Mouse (Mus musculus): ENCODE results near the gene Gm9922. TPM values are rescaled to one million over a fixed set of nuclear protein-coding genes. Genes with fewer than 3 reads are reported as not detected.

The Gm9922 gene
- polyA plus RNA-seq, 1 experiment from 2014 or later, result 1.3 TPM

DNA sequence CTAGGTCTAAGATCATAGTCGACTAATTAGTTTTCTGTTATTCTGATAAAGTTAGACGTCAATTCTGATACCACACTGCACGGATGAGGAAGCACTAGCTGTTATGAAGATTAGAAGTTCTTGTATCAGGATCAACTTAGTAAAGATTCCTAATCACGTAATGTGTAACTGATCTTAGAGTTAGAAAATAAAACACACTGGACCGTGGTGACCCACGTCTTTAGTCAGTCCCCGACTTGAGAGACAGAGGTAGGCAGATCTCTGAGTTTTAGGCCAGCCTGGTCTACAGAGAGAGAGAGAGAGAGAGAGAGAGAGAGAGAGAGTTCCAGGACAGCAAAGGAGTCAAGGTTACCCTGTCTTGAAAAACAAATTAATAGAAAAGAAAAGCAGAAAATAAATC is 18.8 kb upstream of the Gm9922 start:
- Histone ChIP-seq H3K9ac (replicated peaks) (no peak overlapping the region), H3K4me2 (no peak overlapping the region), H3K4me3 (replicated peaks) (no peak overlapping the region), H3K27me3 (no peaks in the 10 kb centered on the region), H3K27ac (no peak overlapping the region), H3K36me3 (no peaks in the 10 kb centered on the region), H3K9me3 (no peaks in the 10 kb centered on the region), H3K4me1 (replicated peaks) (peaks cover 19% of the 10 kb centered on the region)
- 90% methylated on average over 7 of the region's 7 CpGs for WGBS
- no peak for ATAC-seq (ENCODE audit: insufficient number of reproducible peaks, insufficient read depth, low FRiP score, low TSS enrichment, low read depth)

DNA sequence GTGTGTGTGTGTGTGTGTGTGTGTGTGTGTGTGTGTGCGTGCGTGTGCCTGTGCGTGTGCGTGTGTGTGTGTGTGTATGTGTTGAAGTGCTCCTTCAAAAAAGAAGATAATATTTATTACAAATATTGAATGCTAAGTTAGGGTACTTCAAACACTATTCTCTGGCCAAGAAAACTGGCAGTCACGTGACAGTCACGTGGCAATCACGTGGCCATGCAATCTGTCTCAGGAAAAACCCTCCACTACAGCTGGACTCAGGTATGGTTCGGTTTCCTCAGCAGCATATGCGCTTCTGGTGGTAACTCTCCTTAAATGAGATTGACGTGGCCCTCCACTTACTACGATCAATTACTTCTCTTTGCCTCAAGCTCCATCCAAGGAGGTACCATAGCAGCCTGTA is 18.2 kb upstream of the Gm9922 start:
- no peak overlapping the region for H3K9ac ChIP-seq (replicated peaks)
- H3K27me3 ChIP-seq, result no peaks in the 10 kb centered on the region
- no peak overlapping the region for H3K4me3 ChIP-seq (replicated peaks)
- H3K4me1 ChIP-seq (replicated peaks), result peaks cover 19% of the 10 kb centered on the region
- no peak overlapping the region for H3K4me2 ChIP-seq
- ATAC-seq (ENCODE audit: insufficient number of reproducible peaks, insufficient read depth, low FRiP score, low TSS enrichment, low read depth), result no peak
- H3K36me3 ChIP-seq, result no peaks in the 10 kb centered on the region
- 92% methylated on average over 11 of the region's 11 CpGs for WGBS
- H3K9me3 ChIP-seq, result no peaks in the 10 kb centered on the region
- no peak overlapping the region for H3K27ac ChIP-seq

DNA sequence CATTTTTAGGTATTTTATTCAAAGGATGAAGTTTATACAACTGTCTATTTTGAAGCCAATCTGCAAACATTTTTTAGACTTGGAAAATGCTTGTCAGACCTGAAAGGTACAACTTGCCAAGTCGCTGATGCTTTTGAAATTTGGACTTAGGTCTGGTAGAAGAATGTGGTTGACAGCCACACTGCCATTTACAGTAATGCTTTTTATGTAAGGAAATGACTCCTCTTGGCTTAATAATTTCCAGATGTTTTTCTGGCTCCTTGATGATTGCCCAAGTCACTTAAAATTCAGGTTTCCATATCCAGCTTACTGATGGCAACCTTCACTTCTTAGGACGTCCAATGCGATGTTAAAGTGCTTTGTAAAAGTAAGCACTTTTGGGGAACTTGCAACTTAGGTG is 17.0 kb upstream of the Gm9922 start:
- Histone ChIP-seq H3K4me1 (replicated peaks) (peaks cover 19% of the 10 kb centered on the region), H3K27me3 (no peaks in the 10 kb centered on the region), H3K9ac (replicated peaks) (no peak overlapping the region), H3K9me3 (no peaks in the 10 kb centered on the region), H3K4me3 (replicated peaks) (no peak overlapping the region), H3K36me3 (no peaks in the 10 kb centered on the region), H3K4me2 (no peak overlapping the region), H3K27ac (peak overlapping the region; percentile 12; the same call in 1 of the 2 replicates)
- WGBS, result 23% methylated on average over 3 of the region's 3 CpGs
- ATAC-seq (ENCODE audit: insufficient number of reproducible peaks, insufficient read depth, low FRiP score, low TSS enrichment, low read depth), result no peak

DNA sequence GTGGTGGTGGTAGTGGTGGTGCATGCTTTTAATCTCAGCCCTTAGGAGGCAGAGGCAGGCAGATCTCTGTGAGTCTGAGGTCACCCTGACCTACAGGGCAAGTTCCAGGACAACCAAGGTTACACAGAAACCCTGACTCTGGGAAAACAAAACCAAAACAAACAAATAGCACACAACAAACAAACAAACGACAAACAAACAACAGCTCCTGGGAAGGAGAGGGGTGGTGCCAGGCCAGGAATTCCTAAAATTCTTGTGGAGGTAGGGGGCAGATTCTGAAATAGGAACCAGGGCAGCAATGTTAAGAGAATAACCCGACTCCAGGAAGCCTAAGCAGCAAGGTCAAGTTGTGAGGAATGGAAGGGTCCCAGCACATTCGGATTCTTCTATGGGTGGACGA is 7.9 kb upstream of the Gm9922 start:
- Histone ChIP-seq H3K4me2 (no peak overlapping the region), H3K4me1 (replicated peaks) (no peaks in the 10 kb centered on the region), H3K27ac (no peak overlapping the region), H3K9ac (replicated peaks) (no peak overlapping the region), H3K36me3 (no peaks in the 10 kb centered on the region), H3K9me3 (no peaks in the 10 kb centered on the region), H3K4me3 (replicated peaks) (no peak overlapping the region), H3K27me3 (peaks cover 3% of the 10 kb centered on the region; the same call in 1 of the 2 replicates)
- WGBS, result 85% methylated on average over 4 of the region's 4 CpGs
- ATAC-seq (ENCODE audit: insufficient number of reproducible peaks, insufficient read depth, low FRiP score, low TSS enrichment, low read depth), result no peak

DNA sequence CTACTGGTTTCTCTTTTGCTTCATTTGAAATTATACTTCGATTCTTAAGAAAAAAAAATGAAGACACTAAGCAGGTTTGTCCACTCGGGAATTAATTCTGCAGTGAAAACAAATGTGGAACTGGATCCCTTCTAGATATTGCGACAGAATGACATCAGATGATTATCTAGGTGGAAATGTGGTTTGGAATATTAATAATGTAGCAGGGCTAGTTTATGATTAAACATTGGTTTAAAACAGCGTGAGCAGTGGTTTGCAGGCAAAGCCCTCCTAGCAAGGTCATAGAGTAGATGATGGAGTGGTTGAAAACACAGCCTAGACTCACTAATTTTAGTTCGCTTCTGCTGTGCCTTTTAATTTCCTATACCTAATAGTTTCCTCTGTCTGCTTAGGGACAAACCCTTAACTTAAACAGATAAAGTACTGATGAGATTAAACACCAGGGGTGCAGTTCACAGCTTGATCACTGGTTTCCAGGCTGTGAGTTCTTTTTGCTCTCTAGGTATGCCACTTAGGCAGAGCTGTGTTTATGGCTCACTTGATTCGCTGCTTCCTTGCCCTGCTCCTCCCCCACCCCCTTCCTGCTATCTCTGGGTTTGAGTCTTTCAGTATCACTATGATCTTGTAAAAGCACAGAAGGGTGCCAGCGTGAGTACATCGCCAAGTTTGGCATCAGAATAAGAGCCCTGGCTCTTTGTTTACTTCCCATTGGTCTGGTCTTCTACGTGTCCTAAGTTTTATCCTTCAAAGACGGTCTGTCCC is 4.1 kb upstream of the Gm9922 start:
- Histone ChIP-seq H3K36me3 (no peaks in the 10 kb centered on the region), H3K4me1 (replicated peaks) (peaks cover 10% of the 10 kb centered on the region; the same call in 1 of the 2 replicates), H3K27me3 (peaks cover 28% of the 10 kb centered on the region), H3K9ac (replicated peaks) (no peak overlapping the region), H3K27ac (no peak overlapping the region), H3K4me3 (replicated peaks) (no peak overlapping the region), H3K9me3 (no peaks in the 10 kb centered on the region), H3K4me2 (no peak overlapping the region)
- WGBS, result 30% methylated on average over 10 of the region's 10 CpGs
- ATAC-seq (ENCODE audit: insufficient number of reproducible peaks, insufficient read depth, low FRiP score, low TSS enrichment, low read depth), result no peak

DNA sequence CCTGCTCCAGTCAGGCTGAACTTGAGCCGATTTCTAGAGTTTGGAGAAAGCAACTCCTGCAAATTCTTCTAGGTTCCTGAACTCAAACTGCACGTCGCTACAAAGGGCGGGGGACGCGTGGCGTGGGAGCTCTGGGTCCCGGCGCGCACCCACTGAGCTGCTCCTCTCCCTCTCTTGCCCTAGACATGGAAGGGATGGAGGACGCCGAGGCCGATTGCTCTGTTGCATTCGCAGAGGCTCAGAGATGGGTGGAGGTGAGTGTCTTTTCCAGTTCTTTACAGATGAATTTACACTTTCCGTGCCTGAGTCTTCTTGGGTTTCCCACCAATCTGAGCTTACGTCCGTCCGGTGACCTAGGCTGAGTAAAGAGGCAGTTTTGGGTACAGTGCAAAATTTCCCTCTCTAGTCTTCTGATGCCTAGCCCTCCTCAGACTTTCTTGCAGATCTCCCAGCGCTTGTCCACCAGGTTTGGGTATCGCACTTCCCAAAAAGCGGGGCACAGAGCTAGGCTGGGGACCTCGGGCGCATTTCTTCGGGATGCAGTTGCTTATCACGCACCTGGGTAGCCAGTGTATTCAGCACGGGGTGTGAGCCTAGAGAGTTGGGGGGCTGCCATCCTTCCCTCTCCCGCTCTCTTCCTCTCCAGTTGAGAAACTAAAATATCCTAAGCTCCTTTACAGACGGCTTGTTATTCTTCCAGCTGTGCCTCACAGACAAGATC is 518 bp upstream of the Gm9922 start:
- peaks cover 41% of the 10 kb centered on the region for H3K27me3 ChIP-seq
- peak overlapping the region; percentile 72 for H3K4me3 ChIP-seq (replicated peaks)
- under 1% methylated on average over 28 of the region's 28 CpGs for WGBS
- no peaks in the 10 kb centered on the region for H3K9me3 ChIP-seq
- peak overlapping the region; percentile 70 for H3K9ac ChIP-seq (replicated peaks)
- peak overlapping the region; percentile 96 for H3K4me2 ChIP-seq
- ATAC-seq (ENCODE audit: insufficient number of reproducible peaks, insufficient read depth, low FRiP score, low TSS enrichment, low read depth), result peak; percentile 29; the same call in 1 of the 2 replicates
- H3K4me1 ChIP-seq (replicated peaks), result peaks cover 10% of the 10 kb centered on the region; the same call in 1 of the 2 replicates
- no peak overlapping the region for H3K27ac ChIP-seq
- no peaks in the 10 kb centered on the region for H3K36me3 ChIP-seq

DNA sequence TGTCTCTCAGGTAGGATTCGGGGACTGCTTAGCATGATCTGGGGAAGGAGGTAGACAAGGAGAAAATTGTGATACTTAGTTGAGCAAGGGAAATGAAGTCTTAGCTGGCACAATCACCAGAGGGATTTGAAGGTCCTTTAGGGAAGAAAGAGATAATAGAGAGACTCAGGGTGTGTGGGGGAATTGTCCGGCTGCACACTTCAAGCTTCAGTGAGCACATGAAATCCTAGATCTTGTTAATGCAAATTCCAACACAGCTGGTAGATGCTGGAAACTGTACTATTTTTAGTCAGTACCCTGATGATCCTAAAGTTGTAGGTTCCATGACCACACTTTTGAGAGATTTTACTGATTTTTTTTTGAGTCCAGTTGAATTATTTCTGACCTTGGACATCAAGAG is 15.2 kb downstream of the Gm9922 start:
- no peak overlapping the region for H3K9ac ChIP-seq (replicated peaks)
- ATAC-seq (ENCODE audit: insufficient number of reproducible peaks, insufficient read depth, low FRiP score, low TSS enrichment, low read depth), result no peak
- no peak overlapping the region for H3K4me2 ChIP-seq
- H3K36me3 ChIP-seq, result no peaks in the 10 kb centered on the region
- 84% methylated on average over 2 of the region's 2 CpGs for WGBS
- no peaks in the 10 kb centered on the region for H3K4me1 ChIP-seq (replicated peaks)
- no peak overlapping the region for H3K4me3 ChIP-seq (replicated peaks)
- H3K27me3 ChIP-seq, result no peaks in the 10 kb centered on the region; the same call in 1 of the 2 replicates
- no peaks in the 10 kb centered on the region for H3K9me3 ChIP-seq
- no peak overlapping the region for H3K27ac ChIP-seq

DNA sequence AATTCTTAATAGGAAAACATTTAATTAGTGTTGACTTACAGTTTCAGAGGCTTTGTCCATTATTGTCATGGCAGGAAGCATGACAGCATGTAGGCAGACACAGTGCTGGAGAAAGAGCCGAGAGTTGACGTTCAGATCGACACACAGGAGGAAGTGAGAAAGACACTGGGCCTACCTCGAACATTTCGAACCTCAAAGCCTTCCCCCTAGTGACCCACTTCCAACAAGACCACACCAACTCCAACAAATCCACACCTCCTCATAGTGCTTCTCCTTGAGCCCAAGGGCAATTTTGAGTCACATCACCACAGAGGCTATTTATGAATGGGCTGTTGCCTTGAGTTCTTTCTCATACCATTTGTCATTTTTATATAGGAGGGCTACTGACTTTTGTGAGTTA is 22.5 kb downstream of the Gm9922 start:
- Histone ChIP-seq H3K4me3 (replicated peaks) (no peak overlapping the region), H3K36me3 (no peaks in the 10 kb centered on the region), H3K27ac (no peak overlapping the region), H3K27me3 (no peaks in the 10 kb centered on the region), H3K4me1 (replicated peaks) (no peaks in the 10 kb centered on the region), H3K9me3 (no peaks in the 10 kb centered on the region), H3K4me2 (no peak overlapping the region), H3K9ac (replicated peaks) (no peak overlapping the region)
- 90% methylated on average over 5 of the region's 5 CpGs for WGBS
- ATAC-seq (ENCODE audit: insufficient number of reproducible peaks, insufficient read depth, low FRiP score, low TSS enrichment, low read depth), result no peak

DNA sequence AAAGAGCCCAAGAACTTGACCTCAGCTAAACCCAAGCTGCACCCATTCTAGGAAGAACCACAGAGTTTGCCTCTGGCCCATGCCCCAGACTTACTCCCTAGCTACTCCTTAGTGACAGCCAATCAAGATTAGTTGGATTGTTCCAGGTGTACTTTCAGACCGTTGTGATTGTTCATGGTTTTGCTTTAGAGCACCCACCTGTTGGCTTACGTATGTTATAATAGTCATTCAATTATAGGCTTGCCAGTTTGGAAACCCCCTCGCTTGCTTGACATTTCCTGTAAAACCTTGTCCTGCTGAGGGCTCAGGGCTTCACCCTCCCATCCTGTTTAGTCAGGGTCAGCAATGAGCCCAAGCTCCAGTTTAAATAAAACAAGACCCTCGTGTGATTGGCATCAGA is 25.1 kb downstream of the Gm9922 start:
- no peak for ATAC-seq (ENCODE audit: insufficient number of reproducible peaks, insufficient read depth, low FRiP score, low TSS enrichment, low read depth)
- Histone ChIP-seq H3K9me3 (no peaks in the 10 kb centered on the region), H3K36me3 (no peaks in the 10 kb centered on the region), H3K4me2 (no peak overlapping the region), H3K9ac (replicated peaks) (no peak overlapping the region), H3K4me1 (replicated peaks) (no peaks in the 10 kb centered on the region), H3K27me3 (no peaks in the 10 kb centered on the region), H3K4me3 (replicated peaks) (no peak overlapping the region), H3K27ac (no peak overlapping the region)
- 73% methylated on average over 4 of the region's 4 CpGs for WGBS

DNA sequence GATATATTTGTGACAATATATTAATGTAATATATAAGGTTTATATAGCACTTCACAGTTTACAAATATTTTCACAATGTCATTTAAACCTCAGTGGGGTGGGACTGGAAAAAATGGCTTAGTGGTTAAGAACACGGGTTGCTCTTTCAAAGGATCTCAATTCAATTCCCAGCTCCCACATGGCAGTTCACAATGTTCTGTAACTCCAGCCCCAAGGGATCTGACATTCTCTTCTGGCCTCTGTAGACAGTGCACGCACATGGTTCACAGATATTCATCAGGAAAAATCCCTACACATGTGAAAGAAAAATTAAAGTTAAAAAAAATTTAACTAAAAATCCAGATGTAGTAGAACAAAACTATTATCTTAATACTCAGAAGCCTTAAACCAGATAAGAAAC is 41.2 kb downstream of the Gm9922 start:
- Histone ChIP-seq H3K36me3 (peaks cover 12% of the 10 kb centered on the region; the same call in 1 of the 2 replicates), H3K9me3 (no peaks in the 10 kb centered on the region), H3K27me3 (no peaks in the 10 kb centered on the region), H3K9ac (replicated peaks) (no peak overlapping the region), H3K4me2 (no peak overlapping the region), H3K27ac (no peak overlapping the region), H3K4me3 (replicated peaks) (no peak overlapping the region), H3K4me1 (replicated peaks) (no peaks in the 10 kb centered on the region)
- ATAC-seq (ENCODE audit: insufficient number of reproducible peaks, insufficient read depth, low FRiP score, low TSS enrichment, low read depth), result no peak
- 88% methylated on average over 2 of the region's 2 CpGs for WGBS

DNA sequence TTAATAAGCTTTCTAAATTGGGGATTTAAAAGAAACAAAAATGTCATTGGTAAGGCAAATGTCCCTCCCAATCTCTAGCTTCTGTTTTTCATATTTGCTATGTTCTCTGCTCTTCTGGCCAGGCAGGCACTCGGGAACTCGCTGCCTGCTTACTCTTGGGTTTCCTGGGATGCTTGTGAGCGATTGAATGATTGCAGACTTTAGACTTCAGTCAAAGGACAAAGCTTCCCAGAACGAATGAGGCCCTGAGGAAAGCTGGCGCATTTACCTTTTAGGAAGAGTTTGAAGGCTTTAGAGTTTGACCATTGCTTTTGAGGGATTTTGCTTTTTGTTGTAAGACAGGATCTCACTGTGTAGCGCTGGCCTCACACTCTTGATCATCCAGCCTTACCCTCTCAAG is 41.9 kb downstream of the Gm9922 start:
- H3K4me3 ChIP-seq (replicated peaks), result no peak overlapping the region
- H3K4me2 ChIP-seq, result no peak overlapping the region
- WGBS, result 92% methylated on average over 6 of the region's 6 CpGs
- no peak overlapping the region for H3K9ac ChIP-seq (replicated peaks)
- H3K4me1 ChIP-seq (replicated peaks), result no peaks in the 10 kb centered on the region
- no peaks in the 10 kb centered on the region for H3K9me3 ChIP-seq
- no peak for ATAC-seq (ENCODE audit: insufficient number of reproducible peaks, insufficient read depth, low FRiP score, low TSS enrichment, low read depth)
- H3K27me3 ChIP-seq, result no peaks in the 10 kb centered on the region
- H3K36me3 ChIP-seq, result peaks cover 12% of the 10 kb centered on the region; the same call in 1 of the 2 replicates
- H3K27ac ChIP-seq, result no peak overlapping the region

Data from limb, embryonic 12.5 days (tissue).